Mouse (Mus musculus): ENCODE results near the gene Cbfa2t3. TPM values are rescaled to one million over a fixed set of nuclear protein-coding genes. Genes with fewer than 3 reads are reported as not detected.
A peak's percentile ranks its signal among the peaks of the same experiment; 100 is the strongest.

The Cbfa2t3 gene
- 10 to 100 TPM; 10.5 to 28.9 TPM for total RNA-seq (2021)
- long read RNA-seq, experiment 1, transcript Cbfa2t3-201 (11 exons, 3,161 nt) = major isoform, 8 of 27 reads
- long read RNA-seq, experiment 1, transcript Cbfa2t3-202 (12 exons, 2,867 nt) = minor isoform, 6 of 27 reads
- long read RNA-seq, experiment 1, partial matches to known transcripts = 4 of 27 reads
- long read RNA-seq, experiment 1, other reads (novel, unspliced or antisense) = 9 of 27 reads
- long read RNA-seq, experiment 2, partial matches to known transcripts = 2 of 10 reads
- long read RNA-seq, experiment 2, other reads (novel, unspliced or antisense) = 5 of 10 reads

DNA sequence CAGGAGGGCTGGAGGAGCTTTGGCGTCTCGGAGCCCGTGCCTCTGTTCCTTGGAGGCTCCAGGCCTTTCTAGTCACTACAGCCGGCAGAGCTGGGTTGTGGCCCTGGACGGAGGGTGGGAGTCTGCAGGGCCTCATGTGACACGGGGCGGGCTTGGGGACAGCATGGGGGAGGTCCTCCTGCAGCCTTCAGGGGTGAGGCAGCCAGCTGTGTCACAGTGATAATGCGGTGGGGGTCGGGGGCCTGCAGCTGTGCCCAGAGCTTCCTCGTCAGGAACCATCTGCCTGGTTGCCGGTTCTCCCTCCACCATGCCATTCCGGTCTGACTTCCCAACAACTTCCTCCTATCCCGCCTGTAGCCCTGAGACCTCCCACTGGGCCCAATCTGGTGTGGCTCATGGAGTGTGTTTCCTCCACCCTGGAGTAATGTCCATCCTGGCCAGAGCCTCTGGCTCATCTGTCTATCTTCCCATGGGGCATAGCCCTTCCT lies at the start of gene Cbfa2t3:
TSS of gene Cbfa2t3 (minus strand) at position 105 of the 488 bp plus-strand sequence.
- no peak for DNase-seq (ENCODE audit: low spot score in 2 of 2)

DNA sequence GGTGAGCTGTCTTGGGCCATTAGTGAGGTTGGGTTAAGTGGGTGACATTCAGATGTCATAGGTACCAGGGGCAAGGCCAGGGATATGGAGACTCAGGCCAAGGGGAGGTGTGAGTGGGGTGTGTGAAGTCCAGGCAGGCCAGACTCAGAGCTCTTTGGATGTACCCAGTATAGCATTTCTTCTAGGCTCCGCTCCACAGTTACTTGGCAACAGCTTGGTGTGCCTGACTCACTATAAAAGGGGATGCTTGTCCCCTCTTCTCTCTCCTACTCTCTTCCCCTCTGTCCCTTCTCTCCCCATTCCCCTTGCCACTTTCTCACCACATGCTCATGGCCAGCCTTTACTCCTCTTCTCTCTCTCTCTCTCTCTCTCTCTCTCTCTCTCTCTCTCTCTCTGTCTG lies 48.9 kb upstream of the Cbfa2t3 start:
- no peak for DNase-seq (ENCODE audit: low spot score in 2 of 2)

DNA sequence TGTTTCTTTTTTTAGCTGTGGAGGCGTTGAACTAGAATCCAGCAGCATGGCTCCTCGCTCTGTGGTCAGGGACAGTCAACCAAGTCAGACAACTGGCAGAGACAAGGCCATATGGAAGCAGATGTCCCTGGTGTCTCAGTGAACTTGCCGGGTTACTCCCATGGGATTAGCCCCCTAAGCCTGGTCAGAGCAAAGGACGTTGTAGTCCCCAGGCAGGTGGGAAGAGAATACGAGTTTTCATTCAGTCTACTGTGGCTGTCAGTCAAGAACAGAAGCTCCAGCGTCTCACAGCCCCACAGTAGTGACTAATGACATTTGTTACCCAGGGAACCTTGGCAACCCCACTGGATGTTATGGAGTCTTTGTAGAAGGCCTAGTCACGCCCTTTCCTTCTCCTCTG lies 47.5 kb upstream of the Cbfa2t3 start:
- DNase-seq (ENCODE audit: low spot score in 2 of 2) = no peak

DNA sequence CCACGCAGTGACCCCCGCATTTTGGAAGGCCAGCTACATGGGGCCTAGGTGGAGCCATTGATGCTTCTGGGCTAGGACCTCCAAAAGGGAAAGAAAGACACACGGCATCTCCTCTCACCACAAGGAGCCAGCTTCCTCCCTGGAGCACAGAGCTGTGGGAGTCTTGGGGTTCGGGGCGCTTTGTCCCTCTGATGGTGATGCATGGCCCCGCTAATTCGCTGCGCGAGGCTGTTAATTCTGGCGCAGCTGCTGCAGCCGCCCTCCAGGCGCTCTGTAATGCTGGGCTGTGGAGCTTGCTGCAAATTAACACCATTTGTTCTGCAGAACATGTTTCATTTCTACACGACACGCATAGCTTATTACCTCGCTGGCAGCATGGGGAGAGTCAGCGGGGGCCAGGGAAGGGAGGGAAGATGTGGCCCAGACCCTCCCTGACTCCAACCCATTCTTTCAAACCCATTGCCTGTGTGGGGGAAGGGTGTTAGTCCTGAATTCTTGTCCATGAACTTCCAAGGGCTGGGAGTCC lies 46.9 kb upstream of the Cbfa2t3 start:
- DNase-seq (ENCODE audit: low spot score in 2 of 2) = no peak

DNA sequence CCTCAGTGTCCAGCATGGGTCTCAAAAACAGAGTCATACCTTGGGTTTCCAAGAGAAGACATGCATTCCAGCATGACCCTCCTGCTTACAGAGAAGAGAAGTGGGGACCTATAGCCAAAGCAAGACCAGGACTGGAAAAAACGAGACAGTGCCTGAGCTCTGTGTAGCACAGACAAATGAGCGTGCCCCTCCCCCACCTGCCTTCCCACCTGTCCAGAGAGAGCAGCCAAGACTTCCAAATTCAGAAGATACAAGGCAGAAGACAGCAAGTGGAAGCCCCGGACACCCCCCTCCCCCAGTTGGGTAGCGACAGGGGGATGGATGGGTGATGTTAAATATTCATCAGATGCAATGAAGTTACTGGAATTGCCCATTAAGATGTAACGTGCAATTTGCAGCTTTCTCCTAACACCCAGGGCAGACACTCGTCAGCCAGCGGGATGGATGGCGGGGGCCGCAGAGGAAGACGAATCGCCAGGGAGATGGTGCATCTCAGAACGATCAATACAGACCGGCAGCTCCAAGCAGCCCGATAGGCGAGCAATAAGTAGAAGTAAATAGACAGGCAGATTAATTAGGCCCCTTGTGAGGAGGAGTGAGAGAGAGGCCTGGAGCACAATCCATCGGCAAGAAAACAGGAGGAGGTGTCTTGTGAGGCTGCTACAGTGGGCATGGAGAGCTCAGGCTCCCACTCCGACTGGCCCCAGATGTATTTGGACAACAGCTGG lies 46.3 kb upstream of the Cbfa2t3 start:
- DNase-seq (ENCODE audit: low spot score in 2 of 2) = no peak

DNA sequence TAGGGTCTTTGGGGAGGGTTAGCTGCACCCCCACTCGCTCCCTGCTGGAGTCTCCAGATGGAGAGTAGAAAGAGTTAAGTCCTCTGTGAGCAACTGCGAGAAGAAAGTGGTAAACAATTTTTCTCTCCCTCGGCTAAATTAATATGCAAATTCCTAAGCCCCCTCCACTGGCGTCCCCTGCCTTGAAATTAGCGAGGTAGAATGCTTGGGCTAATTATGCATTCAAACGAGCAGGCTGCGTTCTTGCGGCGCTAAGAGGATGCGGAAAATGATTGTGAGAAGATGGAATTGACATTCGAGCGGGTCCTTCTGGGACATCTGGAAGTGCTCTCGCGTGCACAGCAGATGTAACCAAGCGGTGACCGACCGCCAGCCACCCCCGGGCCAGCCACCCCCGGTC lies 43.6 kb upstream of the Cbfa2t3 start:
- DNase-seq (ENCODE audit: low spot score in 2 of 2) = no peak

DNA sequence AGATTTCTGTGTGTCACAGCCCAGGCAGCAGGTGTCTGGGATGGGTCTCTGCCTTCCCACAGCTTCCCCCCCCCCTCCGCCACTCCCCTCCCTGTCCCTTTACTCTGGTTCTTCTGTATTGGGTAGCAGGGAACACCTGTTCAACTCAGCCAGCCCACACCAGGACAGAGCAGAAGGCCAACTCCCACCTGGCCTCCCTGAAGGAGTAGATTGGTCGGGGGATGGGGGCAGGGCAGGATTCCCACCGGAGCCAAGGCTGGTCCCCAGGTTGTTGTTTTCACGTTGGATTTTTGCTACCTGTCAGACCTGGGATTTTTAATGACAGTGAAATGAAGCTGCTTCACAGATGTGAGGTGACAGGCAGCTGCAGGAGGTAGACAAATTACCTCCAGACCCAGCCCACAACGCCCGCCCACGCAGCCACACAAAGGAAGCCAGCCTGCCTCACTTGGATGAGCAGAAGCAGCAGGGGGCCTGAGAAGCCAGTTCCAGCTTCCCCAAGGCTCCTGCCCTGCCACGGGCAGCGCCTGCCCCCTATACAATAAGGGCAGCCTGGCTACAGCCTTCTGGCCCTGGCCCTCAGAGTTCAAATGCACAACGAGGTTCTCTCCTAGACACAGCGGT lies 40.3 kb upstream of the Cbfa2t3 start:
- no peak for DNase-seq (ENCODE audit: low spot score in 2 of 2)

DNA sequence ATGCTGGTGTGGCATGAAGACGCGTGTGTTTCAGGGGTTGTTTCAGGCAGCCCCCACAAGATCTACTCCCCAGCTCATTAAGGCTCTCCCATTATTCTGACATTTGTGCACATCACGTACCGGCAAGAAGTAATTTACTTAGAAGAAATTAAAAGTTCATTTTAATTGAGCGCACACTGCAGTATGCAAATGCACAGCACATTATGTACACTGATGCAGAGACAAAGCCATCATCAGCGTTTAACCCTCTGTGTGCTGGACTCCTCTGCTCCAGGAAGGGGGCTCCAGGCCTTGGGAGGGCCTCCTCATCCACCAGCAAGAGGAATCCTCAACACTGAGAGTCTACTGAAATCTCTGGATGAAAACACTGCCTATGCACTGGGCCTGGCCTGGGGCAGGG lies 39.0 kb upstream of the Cbfa2t3 start:
- DNase-seq (ENCODE audit: low spot score in 2 of 2) = no peak

DNA sequence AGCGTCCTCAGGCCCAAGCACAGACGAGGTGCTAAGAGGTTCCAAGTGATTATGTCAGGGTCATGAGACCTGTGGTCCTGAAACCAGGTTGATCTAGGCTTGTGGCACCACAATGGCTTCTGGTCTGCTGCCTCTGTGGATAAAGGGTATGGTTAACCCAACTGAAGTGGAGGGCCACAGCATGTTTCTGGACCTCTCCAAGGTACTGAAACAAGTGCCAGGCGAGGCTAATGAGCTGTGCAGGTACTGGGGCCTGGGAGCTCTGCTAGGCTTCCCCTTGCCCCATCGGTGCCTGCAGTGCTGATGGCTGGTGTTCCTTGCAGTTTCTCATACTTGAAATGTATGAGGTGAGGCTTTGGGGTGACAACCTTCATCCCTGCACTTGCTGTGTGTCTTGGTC lies 38.2 kb upstream of the Cbfa2t3 start:
- DNase-seq (ENCODE audit: low spot score in 2 of 2) = no peak

DNA sequence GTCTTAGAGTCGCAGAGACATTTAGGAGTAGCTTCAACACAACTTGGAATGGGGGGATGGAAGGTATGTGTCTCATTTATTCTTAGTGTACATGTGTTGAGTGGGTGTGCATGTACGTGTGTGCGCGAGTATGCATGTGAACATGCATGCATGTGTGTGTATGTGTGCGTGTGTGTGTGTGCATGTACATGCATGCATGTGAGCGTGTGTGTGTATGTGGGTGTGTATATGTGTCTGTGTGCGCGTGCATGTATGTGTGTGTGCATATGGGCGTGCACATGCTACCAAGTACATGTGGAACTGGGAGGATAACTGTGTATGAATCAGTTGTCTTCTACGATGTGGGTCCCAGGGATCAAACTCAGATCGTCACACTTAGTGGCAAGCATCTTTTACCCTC lies 37.7 kb upstream of the Cbfa2t3 start:
- no peak for DNase-seq (ENCODE audit: low spot score in 2 of 2)

DNA sequence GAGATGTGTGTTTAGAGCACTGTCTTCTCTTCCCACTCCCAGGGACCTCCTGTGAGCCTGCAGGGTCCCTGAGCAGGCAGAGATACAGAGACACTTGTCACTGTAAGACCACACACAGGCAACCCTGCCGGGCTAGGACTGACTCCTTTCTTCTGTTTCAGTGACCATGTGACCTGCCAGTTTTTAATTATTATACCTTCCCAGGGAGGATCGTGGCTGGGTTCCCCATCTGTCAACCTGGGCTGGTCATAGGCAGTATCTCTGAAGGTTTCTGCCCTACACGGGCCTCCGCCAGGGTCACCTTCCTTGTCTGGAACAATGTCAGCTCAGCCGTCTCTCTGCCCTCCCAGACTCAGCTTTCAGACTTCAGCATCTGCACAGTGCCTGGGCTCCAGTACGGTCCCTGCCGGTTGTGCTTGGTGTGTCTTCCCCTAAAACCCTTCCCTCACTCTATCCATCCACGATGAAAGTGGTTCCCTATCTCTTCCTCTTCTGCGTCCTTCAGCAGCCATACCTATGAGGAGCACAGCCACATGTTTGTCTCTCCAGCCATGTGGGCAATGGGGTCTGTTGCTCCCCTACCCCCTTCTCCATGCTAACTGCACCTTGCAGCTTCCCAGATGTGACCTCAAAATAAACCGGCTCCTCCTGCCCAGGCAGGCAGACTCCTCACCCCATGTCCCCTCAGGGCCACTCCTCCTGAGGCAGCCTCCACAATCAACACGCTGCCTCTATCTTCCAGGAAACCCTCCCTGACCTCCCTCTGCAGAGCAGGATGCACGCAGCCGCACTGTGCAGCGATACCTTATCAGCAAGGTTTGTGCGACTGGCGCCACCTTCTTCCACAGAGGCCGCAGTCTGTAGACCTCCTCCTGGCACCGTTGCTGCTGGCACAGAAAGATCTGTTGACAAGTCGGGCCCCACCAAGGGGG lies 36.9 kb upstream of the Cbfa2t3 start:
- no peak for DNase-seq (ENCODE audit: low spot score in 2 of 2)

DNA sequence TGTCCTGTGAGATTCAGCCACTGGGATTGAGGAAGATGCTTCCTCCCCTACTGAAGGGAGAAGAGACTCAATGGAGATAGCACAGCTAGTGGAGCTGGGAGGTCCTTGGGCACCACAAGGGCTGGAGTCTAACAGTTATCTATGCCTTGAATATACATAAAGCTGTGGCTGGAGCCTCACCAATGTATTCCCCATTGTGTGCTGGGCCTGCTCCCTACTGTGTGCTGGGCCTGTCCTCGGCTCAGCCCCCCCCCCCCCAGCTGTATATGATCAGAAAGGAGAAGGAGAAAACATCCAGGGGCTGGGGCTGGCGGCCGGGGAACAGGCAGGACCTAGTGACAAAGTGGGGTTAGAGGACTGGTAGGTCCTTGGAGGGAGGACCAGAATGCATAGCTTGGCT lies 36.2 kb upstream of the Cbfa2t3 start:
- DNase-seq (ENCODE audit: low spot score in 2 of 2) = no peak

DNA sequence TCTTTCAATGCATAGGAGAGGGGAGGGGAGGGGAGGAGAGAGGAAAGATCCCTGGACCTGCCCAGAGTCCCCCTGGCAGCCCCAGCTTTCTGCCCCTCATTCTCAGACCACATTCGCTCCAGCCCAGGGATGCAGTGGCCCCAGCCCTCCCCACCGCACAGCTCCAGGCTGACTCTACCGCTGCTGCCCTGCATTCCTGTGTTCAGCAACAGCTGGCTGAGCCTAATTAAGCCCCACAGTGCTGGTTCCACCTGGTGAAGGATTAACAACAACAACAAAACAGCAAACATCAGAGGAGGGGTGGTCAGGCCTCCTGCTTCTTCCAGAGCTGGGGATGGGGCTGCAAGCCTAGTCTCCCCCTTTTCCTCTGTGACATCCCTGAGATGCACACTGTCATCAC lies 29.7 kb upstream of the Cbfa2t3 start:
- DNase-seq (ENCODE audit: low spot score in 2 of 2) = no peak

DNA sequence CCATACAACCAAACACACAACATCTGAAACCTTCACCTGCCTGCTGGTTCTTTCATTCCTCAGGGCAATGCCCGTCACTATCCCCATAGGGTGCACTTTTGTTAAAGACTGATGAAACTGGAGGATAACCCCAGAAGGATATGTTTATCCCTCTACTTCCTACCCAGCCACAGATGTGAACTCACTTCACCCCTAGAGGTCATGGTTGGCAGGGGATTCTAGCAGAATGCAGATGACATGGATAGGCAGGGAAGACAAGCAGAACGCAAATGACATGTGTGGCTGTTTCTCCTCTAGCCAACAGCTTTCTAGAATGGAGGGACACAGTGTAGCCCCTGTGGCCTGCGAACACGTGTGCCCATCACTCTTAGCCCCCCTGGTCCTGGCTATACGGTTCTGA lies 28.5 kb upstream of the Cbfa2t3 start:
- no peak for DNase-seq (ENCODE audit: low spot score in 2 of 2)

DNA sequence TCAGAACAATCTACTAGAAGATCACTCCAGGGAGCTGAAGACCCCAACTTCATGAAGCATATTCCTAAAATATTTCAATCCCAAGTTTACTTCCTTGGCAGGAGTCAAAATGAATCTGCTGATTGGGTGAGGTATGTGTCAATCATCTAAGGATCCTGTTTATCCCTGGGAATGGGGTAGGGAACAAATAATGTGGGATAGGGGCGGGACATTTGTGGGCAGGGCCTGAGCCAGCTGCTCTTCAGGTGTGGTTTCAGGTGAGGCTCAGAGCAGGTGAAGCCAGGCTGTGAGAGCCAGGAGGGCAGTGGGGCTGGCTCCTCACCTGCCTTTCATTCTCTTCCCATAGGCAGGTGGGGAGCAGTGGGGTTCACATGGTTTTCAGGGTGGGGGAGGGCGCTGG lies 27.9 kb upstream of the Cbfa2t3 start:
- DNase-seq (ENCODE audit: low spot score in 2 of 2) = no peak

DNA sequence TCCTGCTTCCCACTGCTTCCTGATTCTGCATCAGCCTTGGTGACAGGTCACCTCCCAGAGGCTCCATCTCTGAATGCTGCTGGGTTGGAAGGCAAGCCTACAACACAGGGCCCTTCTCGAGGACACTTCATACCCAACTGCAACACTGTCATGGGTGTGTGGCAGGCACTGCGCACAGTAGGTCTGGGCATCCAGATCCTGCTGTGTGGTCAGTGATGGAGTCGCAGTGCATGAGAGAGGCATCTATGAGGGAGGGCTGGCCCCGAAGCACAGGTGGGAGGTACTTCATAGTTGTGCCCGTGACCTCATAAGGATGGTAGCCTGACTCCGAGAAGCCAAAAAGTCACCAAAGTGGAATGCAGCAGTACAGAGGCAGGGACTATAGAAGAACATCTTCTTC lies 26.3 kb upstream of the Cbfa2t3 start:
- DNase-seq (ENCODE audit: low spot score in 2 of 2) = no peak

DNA sequence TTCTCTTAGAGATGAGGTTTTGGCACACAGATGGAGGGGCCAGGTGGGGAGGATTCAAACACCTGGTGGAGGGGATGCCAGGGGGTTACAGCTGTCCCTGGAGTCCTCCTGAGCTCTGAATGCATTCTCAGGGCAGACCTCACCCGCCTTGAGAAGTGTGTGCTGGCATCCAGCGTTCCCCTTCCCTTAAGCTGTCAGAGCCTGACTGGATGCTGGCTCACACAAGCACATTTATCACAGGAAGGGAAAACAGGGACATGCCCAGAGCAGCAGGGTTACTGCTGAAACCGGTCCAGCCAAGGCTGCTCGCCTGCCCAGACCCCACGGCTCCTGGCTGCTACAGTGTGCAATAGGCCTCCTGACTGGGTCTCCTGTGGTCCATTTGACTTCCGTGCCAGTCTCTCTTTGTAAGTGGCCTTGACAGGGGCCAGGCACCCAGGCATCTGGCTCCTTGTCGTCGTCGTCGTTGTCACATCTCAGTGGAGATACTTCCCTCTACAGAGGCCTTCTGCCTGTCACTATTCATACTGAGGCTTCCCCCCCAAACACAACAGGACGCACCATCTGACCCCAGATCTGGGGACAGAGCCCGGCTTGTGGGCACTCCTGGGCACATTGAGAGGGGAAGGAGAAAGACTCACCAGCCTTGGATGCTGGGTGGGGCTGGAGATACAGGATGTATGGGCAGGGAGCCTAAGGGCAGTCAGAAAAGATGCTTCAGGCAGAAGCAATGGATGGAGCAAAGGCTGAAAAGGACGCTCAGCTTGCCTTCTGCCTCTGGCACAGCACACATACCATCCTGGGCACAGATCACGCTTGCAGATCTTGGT lies 22.1 kb upstream of the Cbfa2t3 start:
- DNase-seq (ENCODE audit: low spot score in 2 of 2) = no peak

DNA sequence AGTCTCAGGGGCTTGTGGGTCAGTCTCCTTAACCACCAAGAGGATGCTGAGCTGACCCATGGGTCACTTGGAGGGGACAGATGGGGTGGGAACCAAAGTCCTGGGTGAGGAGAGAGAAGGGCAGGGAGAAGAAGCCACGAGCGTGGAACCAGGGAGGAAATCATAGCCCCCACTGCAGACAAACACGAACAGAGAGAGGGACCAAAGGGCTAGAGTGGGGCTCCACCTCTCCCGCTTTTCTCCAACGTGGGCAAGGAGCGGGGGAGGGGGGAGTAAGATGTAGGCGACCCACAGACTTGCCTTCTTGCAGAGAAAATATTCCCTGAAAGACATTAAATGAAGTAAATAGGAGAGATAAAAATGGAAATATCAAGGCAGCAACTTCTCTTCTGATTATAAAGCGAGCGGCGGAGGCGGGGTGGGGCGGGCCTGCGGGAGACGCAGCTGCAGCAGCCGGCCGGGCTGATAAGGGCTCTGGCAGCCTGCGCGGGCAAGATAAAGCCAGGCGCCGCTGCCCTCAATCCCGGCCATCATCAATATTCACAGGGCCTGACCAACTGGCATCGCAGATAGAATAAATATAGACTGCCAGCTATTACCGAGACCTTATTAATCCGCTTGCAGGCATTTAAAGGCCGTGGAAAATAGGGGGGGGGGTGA lies 21.3 kb upstream of the Cbfa2t3 start:
- peak in 1 of 2 experiments; percentile 45 for DNase-seq (ENCODE audit: low spot score in 2 of 2)

DNA sequence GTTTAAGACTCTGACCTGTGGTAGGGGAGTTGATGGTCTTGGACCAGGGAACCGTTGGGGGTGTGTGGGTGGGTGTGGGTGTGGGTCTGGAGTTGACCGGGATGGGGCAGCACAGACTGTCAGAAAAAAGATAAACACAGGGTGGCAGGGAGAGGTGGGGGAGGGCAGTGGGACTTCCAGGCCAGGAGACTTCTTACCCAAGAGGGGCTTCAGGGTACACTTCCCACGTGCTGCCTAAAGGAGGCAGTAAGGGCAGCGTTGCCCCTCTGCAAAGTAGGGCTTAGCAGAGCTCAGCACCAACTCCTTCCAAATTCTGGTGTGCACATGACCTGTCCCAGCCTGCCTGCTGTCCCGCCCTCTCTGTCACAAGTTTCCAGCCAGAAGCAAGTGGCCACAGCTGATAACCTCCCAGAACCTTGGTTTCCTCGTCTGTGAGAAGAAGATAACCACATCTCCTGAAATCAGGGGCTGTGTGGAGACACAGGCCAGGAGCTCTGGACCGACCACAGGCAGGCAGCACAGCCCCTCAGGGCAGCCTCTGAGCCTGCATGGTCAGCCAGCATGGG lies 20.7 kb upstream of the Cbfa2t3 start:
- peak in 1 of 2 experiments; percentile 19 for DNase-seq (ENCODE audit: low spot score in 2 of 2)
